Mouse (Mus musculus) stomach, postnatal 0 days (tissue): ENCODE results near the gene Cdc42se1.

ENCODE experiments used
- CTCF ChIP-seq: IDR thresholded peaks from 2 replicates; pipeline ENCODE4 v1.5.1; 2016; ENCODE audit warnings: antibody characterized with exemption, low read depth, mild to moderate bottlenecking, moderate library complexity
- EP300 ChIP-seq: optimal IDR thresholded peaks from 2 replicates; pipeline ENCODE3; 2016; ENCODE audit warnings: antibody characterized with exemption

GRCm38 (mm10) chr3:95274453-95274852 lies 45.9 kb downstream of the Cdc42se1 start:
- TF ChIP-seq CTCF, result peak; percentile 30; the same call in 1 of the 2 replicates
- TF ChIP-seq EP300, result no peak
